Mouse (Mus musculus) liver, embryonic 13.5 days (tissue): ENCODE data around the gene Pik3r5. TPM values are rescaled to one million over a fixed set of nuclear protein-coding genes. Genes with fewer than 3 reads are reported as not detected.
A peak's percentile ranks its signal among the peaks of the same experiment; 100 is the strongest.

Experiments used
- ATAC-seq: fragments of 200-750 bp; cut with Nextera tagmentation; 2 replicates; pipeline ENCODE4 v1.8.0; 2017; ENCODE audit warnings: low read depth, mild to moderate bottlenecking, moderate number of reproducible peaks, moderate library complexity
- DNase-seq: peaks from one replicate; pipeline ENCODE4 v3.0.0; 2022
- H3K27ac ChIP-seq: fragments of 300-500 bp; sonication (generic); 2 replicates; pipeline ENCODE4 v1.5.1; 2015; ENCODE audit warnings: moderate library complexity, mild to moderate bottlenecking, inconsistent platforms
- H3K27me3 ChIP-seq: fragments of 300-500 bp; sonication (generic); 2 replicates; pipeline ENCODE4 v1.6.1; 2015; ENCODE audit warnings: mild to moderate bottlenecking, inconsistent platforms
- H3K36me3 ChIP-seq: fragments of 300-500 bp; sonication (generic); 2 replicates; pipeline ENCODE4 v1.6.1; 2015; ENCODE audit warnings: mild to moderate bottlenecking, inconsistent platforms
- H3K4me1 ChIP-seq: fragments of 300-500 bp; sonication (generic); replicated peaks from 2 replicates; pipeline ENCODE4 v1.6.1; 2015; ENCODE audit warnings: inconsistent platforms
- H3K4me2 ChIP-seq: fragments of 300-500 bp; sonication (generic); 2 replicates; pipeline ENCODE4 v1.6.1; 2015; ENCODE audit warnings: inconsistent platforms, mild to moderate bottlenecking, moderate library complexity
- H3K4me3 ChIP-seq: fragments of 300-500 bp; sonication (generic); replicated peaks from 2 replicates; pipeline ENCODE4 v1.5.1; 2015; ENCODE audit warnings: mild to moderate bottlenecking, inconsistent platforms
- H3K9ac ChIP-seq: fragments of 300-500 bp; sonication (generic); 2 replicates; pipeline ENCODE4 v1.6.1; 2015; ENCODE audit warnings: mild to moderate bottlenecking, inconsistent platforms
- H3K9me3 ChIP-seq: fragments of 300-500 bp; sonication (generic); replicated peaks from 2 replicates; pipeline ENCODE4 v1.6.1; 2016; ENCODE audit warnings: inconsistent platforms
- WGBS: fragments of 180-500 bp; shearing (Covaris S2); methylation state at CpG from one replicate; pipeline ENCODE4 v1.1.7; 2015; ENCODE audit not compliant: insufficient replicate concordance; 5-methylcytosine and 5-hydroxymethylcytosine counted together
- polyA plus RNA-seq: library from polyadenylated mRNA; unstranded; fragments of >200 nt; fragmentation: Nextera tagmentation; extraction: Ambion mirVana; gene quantifications from 2 replicates; pipeline ENCODE4 v1.2.1, GENCODE M21; 2015

The Pik3r5 gene
- polyA plus RNA-seq, 1 experiment from 2014 or later, result 0.15 TPM

GRCm38 (mm10) chr11:68472162-68472849, 40.4 kb downstream of the Pik3r5 start:
- DNase-seq (no peak), ATAC-seq (no peak)
- Histone ChIP-seq H3K9ac (no peak overlapping the region), H3K36me3 (no peaks in the 10 kb centered on the region), H3K27ac (no peak overlapping the region), H3K27me3 (no peaks in the 10 kb centered on the region), H3K4me1 (0 out of 2 replicates have a peak, but pooled peaks cover 6% of the 10 kb centered on the region), H3K4me2 (no peak overlapping the region), H3K9me3 (no peaks in the 10 kb centered on the region), H3K4me3 (no peak overlapping the region)
- WGBS, result 46% methylated on average over 5 of the region's 5 CpGs

- 0 out of 2 replicates have a peak, but pooled peaks cover 6% of the 10 kb centered on the region for H3K4me1 ChIP-seq
- H3K27me3 ChIP-seq, result no peaks in the 10 kb centered on the region
- 41% methylated on average over 6 of the region's 6 CpGs for WGBS
- ATAC-seq (no peak), DNase-seq (no peak)
- no peaks in the 10 kb centered on the region for H3K9me3 ChIP-seq
- no peak overlapping the region for H3K27ac ChIP-seq
- no peak overlapping the region for H3K9ac ChIP-seq
- no peaks in the 10 kb centered on the region for H3K36me3 ChIP-seq
- no peak overlapping the region for H3K4me2 ChIP-seq
- no peak overlapping the region for H3K4me3 ChIP-seq
Measured at GRCm38 (mm10) chr11:68474600-68474999, 42.7 kb downstream of the Pik3r5 start.

GRCm38 (mm10) chr11:68475676-68476075, 43.8 kb downstream of the Pik3r5 start:
- Histone ChIP-seq H3K4me2 (no peak overlapping the region), H3K4me1 (0 out of 2 replicates have a peak, but pooled peaks cover 6% of the 10 kb centered on the region), H3K27me3 (no peaks in the 10 kb centered on the region), H3K9ac (no peak overlapping the region), H3K4me3 (no peak overlapping the region), H3K9me3 (no peaks in the 10 kb centered on the region), H3K27ac (no peak overlapping the region), H3K36me3 (no peaks in the 10 kb centered on the region)
- no peak for DNase-seq
- 64% methylated on average over 7 of the region's 7 CpGs for WGBS
- no peak for ATAC-seq

- 62% methylated on average over 6 of the region's 6 CpGs for WGBS
- H3K4me1 ChIP-seq, result 0 out of 2 replicates have a peak, but pooled peaks cover 6% of the 10 kb centered on the region
Measured at GRCm38 (mm10) chr11:68477661-68478060, 45.7 kb downstream of the Pik3r5 start.

GRCm38 (mm10) chr11:68478574-68478981, 46.7 kb downstream of the Pik3r5 start:
- ATAC-seq, result no peak

More at GRCm38 (mm10) chr11:68477661-68478060, 45.7 kb downstream of the Pik3r5 start:
- Histone ChIP-seq H3K9me3 (no peaks in the 10 kb centered on the region), H3K27ac (no peak overlapping the region), H3K9ac (no peak overlapping the region), H3K27me3 (no peaks in the 10 kb centered on the region), H3K36me3 (no peaks in the 10 kb centered on the region), H3K4me2 (no peak overlapping the region), H3K4me3 (no peak overlapping the region)
- no peak for DNase-seq
- ATAC-seq, result no peak

GRCm38 (mm10) chr11:68480660-68481059, 48.7 kb downstream of the Pik3r5 start:
- no peak overlapping the region for H3K4me2 ChIP-seq
- no peaks in the 10 kb centered on the region for H3K36me3 ChIP-seq
- no peak overlapping the region for H3K27ac ChIP-seq
- ATAC-seq, result no peak
- H3K27me3 ChIP-seq, result 0 out of 2 replicates have a peak, but pooled peaks cover 2% of the 10 kb centered on the region
- no peak overlapping the region for H3K4me3 ChIP-seq
- WGBS, result 79% methylated on average over 4 of the region's 4 CpGs
- H3K4me1 ChIP-seq, result 0 out of 2 replicates have a peak, but pooled peaks cover 11% of the 10 kb centered on the region
- H3K9me3 ChIP-seq, result no peaks in the 10 kb centered on the region
- no peak overlapping the region for H3K9ac ChIP-seq
- no peak for DNase-seq

More at GRCm38 (mm10) chr11:68478574-68478981, 46.7 kb downstream of the Pik3r5 start:
- Histone ChIP-seq H3K4me1 (0 out of 2 replicates have a peak, but pooled peaks cover 6% of the 10 kb centered on the region), H3K4me2 (no peak overlapping the region), H3K36me3 (no peaks in the 10 kb centered on the region), H3K27me3 (no peaks in the 10 kb centered on the region), H3K9me3 (no peaks in the 10 kb centered on the region), H3K9ac (no peak overlapping the region), H3K4me3 (no peak overlapping the region), H3K27ac (no peak overlapping the region)
- 66% methylated on average over 3 of the region's 3 CpGs for WGBS
- DNase-seq, result no peak

GRCm38 (mm10) chr11:68482001-68482400, 50.1 kb downstream of the Pik3r5 start:
- H3K4me3 ChIP-seq, result no peak overlapping the region

GRCm38 (mm10) chr11:68483213-68483612, 51.3 kb downstream of the Pik3r5 start:
- DNase-seq, result no peak
- WGBS, result 36% methylated on average over 6 of the region's 6 CpGs
- Histone ChIP-seq H3K36me3 (no peaks in the 10 kb centered on the region), H3K4me1 (0 out of 2 replicates have a peak, but pooled peaks cover 5% of the 10 kb centered on the region), H3K27me3 (0 out of 2 replicates have a peak, but pooled peaks cover 6% of the 10 kb centered on the region), H3K4me2 (no peak overlapping the region), H3K9ac (no peak overlapping the region), H3K4me3 (no peak overlapping the region), H3K9me3 (no peaks in the 10 kb centered on the region), H3K27ac (no peak overlapping the region)
- no peak for ATAC-seq

More at GRCm38 (mm10) chr11:68482001-68482400, 50.1 kb downstream of the Pik3r5 start:
- no peak for DNase-seq
- Histone ChIP-seq H3K27ac (no peak overlapping the region), H3K9me3 (no peaks in the 10 kb centered on the region), H3K4me1 (0 out of 2 replicates have a peak, but pooled peaks cover 5% of the 10 kb centered on the region), H3K9ac (no peak overlapping the region), H3K4me2 (no peak overlapping the region), H3K36me3 (no peaks in the 10 kb centered on the region), H3K27me3 (0 out of 2 replicates have a peak, but pooled peaks cover 6% of the 10 kb centered on the region)
- no peak for ATAC-seq

- H3K4me1 ChIP-seq, result 0 out of 2 replicates have a peak, but pooled peaks cover 5% of the 10 kb centered on the region
- no peak overlapping the region for H3K9ac ChIP-seq
- WGBS, result 68% methylated on average over 3 of the region's 3 CpGs
- H3K9me3 ChIP-seq, result no peaks in the 10 kb centered on the region
- no peak overlapping the region for H3K4me2 ChIP-seq
- no peak overlapping the region for H3K4me3 ChIP-seq
- no peak overlapping the region for H3K27ac ChIP-seq
- DNase-seq, result no peak
- H3K27me3 ChIP-seq, result 0 out of 2 replicates have a peak, but pooled peaks cover 6% of the 10 kb centered on the region
- H3K36me3 ChIP-seq, result no peaks in the 10 kb centered on the region
- no peak for ATAC-seq
Measured at GRCm38 (mm10) chr11:68484431-68484830, 52.5 kb downstream of the Pik3r5 start.

- Histone ChIP-seq H3K9me3 (no peaks in the 10 kb centered on the region), H3K36me3 (no peaks in the 10 kb centered on the region), H3K4me1 (0 out of 2 replicates have a peak, but pooled peaks cover 5% of the 10 kb centered on the region), H3K27ac (no peak overlapping the region), H3K4me3 (no peak overlapping the region), H3K9ac (no peak overlapping the region), H3K4me2 (no peak overlapping the region), H3K27me3 (0 out of 2 replicates have a peak, but pooled peaks cover 6% of the 10 kb centered on the region)
- 25% methylated on average over 8 of the region's 8 CpGs for WGBS
- ATAC-seq (no peak), DNase-seq (peak; percentile 14)
Measured at GRCm38 (mm10) chr11:68485206-68485942, 53.5 kb downstream of the Pik3r5 start.

GRCm38 (mm10) chr11:68486093-68486492, 54.2 kb downstream of the Pik3r5 start:
- Histone ChIP-seq H3K4me3 (no peak overlapping the region), H3K4me1 (0 out of 2 replicates have a peak, but pooled peaks cover 5% of the 10 kb centered on the region), H3K27ac (no peak overlapping the region), H3K36me3 (no peaks in the 10 kb centered on the region), H3K9me3 (no peaks in the 10 kb centered on the region), H3K27me3 (0 out of 2 replicates have a peak, but pooled peaks cover 6% of the 10 kb centered on the region), H3K4me2 (no peak overlapping the region), H3K9ac (no peak overlapping the region)
- DNase-seq, result no peak
- WGBS, result 86% methylated on average over 3 of the region's 3 CpGs
- ATAC-seq, result no peak
